Mouse (Mus musculus) erythroblast, embryonic 14.5 days (primary cell): ENCODE measurements at regions not wholly inside any gene's neighbourhood (a gene's known extent, or its start where the extent isn't known, plus 50 kb on each side); places are given as distances from the start of the nearest gene placed in this dataset.

Experiments
- H3K27me3 ChIP-seq: 2 replicates; pipeline ENCODE4 v1.6.1; 2012; ENCODE audit warnings: inconsistent platforms; ENCODE audit not compliant: control insufficient read depth
- H3K36me3 ChIP-seq: 2 replicates; pipeline ENCODE4 v1.6.1; 2012; ENCODE audit warnings: mild to moderate bottlenecking, inconsistent platforms; ENCODE audit not compliant: control insufficient read depth
- H3K4me1 ChIP-seq: 2 replicates; pipeline ENCODE4 v1.6.1; 2012; ENCODE audit warnings: inconsistent platforms; ENCODE audit not compliant: control insufficient read depth
- H3K4me3 ChIP-seq: replicated peaks from 2 replicates; pipeline ENCODE3; 2012; ENCODE audit warnings: moderate library complexity, mild to moderate bottlenecking, inconsistent platforms
- H3K9me3 ChIP-seq: 2 replicates; pipeline ENCODE4 v1.6.1; 2012; ENCODE audit warnings: low read length, inconsistent platforms, mixed read lengths; ENCODE audit not compliant: control insufficient read depth
- GATA1 ChIP-seq: IDR thresholded peaks from 2 replicates; pipeline ENCODE4 v1.6.1; 2012; ENCODE audit warnings: low read length, inconsistent platforms, mixed read lengths
- TAL1 ChIP-seq: IDR thresholded peaks from 3 replicates; pipeline ENCODE4 v1.6.1; 2012; ENCODE audit warnings: low read length, inconsistent platforms, mixed read lengths

DNA sequence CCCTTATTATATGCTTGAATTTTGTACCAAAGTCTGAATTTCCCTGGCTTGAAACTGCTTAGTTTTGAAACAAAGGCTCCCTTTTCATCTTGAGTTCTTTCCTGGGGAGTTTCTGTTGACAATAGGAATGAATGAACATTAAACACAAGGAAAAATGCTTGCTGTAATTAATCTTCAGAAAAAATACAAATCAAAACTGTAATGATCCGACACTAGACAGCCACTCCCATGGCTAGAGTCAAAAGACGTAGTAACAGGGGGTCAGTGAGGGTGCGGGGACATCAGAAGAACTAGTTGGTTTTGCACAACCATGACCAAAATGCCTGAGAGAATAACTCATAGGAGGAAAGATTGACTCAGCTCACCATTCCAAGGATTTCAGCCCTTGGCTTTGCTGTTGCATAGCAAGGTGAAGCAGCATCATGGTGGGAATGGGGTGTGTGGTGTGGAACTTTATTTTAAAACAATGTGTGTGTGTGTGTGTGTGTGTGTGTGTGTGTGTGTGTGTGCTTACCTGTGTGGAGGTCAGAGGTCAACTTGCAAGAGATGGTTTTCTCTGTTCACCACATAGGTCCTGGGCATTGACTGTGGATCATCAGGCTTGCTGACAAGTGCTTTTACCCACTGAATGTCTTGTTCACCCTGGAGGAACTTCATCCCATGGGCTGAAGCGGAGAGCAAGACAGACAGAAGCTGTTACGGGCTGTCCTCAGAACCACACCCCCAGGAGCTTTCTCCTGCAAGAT lies 63.2 kb upstream of the Agps start:
- H3K27me3 ChIP-seq = no peaks in the 10 kb centered on the region
- no peaks in the 10 kb centered on the region for H3K9me3 ChIP-seq
- TF ChIP-seq TAL1 = no peak
- TF ChIP-seq GATA1 = no peak
- peaks cover 32% of the 10 kb centered on the region for H3K4me1 ChIP-seq
- no peak overlapping the region for H3K4me3 ChIP-seq
- H3K36me3 ChIP-seq = no peaks in the 10 kb centered on the region

DNA sequence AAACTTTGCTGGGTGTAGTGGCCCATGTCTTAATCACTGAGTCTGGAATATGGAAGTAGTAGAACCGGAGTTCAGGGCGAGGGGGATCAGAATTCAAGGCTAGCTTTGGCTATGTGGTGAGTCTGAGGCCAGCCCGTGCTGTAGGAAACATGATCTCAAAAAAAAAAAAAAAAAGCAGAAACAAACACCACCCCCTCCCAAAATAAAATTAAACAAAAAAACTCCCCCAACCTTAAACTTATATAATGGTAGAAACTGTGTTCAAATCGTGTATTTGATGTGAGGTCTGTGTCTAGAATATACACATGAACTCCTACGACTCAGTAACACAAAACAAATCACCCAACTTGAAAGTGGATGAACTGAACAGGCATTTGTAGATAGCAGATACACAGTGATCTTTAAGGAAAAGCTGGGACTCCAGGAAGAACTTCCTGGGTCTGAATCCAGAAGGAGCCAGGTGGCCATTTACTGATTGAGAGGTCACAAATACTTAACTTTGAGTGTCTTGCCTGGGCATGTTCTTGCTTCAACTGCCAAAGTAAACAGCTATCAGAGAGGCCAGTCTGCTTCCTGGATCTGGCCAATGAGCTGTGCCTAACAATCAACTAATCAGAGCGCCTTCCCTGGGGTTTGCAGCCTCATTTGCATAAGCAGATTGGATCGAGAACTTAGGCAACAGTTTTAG lies 63.6 kb upstream of the Nfe2l2 start:
- TF ChIP-seq GATA1 (no peak), TAL1 (no peak)
- H3K4me1 ChIP-seq = peaks cover 32% of the 10 kb centered on the region

DNA sequence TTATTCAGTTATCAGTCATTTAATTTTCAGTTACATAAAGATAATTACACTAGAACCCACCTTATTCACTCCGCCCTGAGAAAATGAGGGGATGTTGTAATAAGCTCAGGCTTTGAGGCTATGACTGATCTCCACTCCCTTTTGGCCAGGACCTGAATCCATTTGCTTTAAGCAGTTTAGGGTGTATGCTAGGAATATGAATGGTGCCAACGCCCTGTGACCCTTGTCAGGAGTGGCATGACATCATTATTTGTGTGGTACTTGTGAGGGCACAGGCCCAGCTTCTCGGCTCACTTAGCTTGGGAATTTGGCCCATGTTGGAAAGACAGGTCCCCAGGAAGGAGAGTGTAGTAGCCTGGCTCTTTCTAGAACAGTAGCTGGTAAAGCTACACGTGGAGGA lies 61.0 kb upstream of the Nfe2l2 start:
- Histone ChIP-seq H3K4me3 (no peak overlapping the region), H3K4me1 (peaks cover 22% of the 10 kb centered on the region), H3K9me3 (no peaks in the 10 kb centered on the region), H3K36me3 (no peaks in the 10 kb centered on the region), H3K27me3 (no peaks in the 10 kb centered on the region)
- TF ChIP-seq TAL1 = no peak
- no peak for TF ChIP-seq GATA1

More for the DNA sequence above, 63.6 kb upstream of the Nfe2l2 start:
- no peaks in the 10 kb centered on the region for H3K36me3 ChIP-seq
- no peak overlapping the region for H3K4me3 ChIP-seq
- no peaks in the 10 kb centered on the region for H3K9me3 ChIP-seq
- H3K27me3 ChIP-seq = no peaks in the 10 kb centered on the region

DNA sequence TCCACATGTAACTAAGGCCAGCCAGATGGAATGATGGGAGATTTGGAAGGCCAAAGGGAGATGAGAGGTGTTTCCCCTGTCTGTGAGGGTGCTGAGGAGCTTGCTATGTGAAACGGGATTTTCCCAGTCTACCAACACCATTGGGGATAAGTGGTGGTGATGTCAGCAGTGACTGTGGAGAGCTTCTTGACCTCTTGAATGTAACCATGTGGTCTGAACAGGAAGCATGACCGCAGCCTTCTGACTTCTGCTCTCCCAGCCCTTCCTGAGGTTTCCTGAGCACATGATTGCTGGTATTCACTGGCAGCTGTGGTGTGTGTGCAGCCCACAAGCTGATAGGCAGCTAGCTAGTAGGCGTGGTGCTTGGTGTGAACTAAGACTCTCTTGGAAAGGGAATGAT lies 58.8 kb upstream of the Nfe2l2 start:
- no peak overlapping the region for H3K4me3 ChIP-seq

DNA sequence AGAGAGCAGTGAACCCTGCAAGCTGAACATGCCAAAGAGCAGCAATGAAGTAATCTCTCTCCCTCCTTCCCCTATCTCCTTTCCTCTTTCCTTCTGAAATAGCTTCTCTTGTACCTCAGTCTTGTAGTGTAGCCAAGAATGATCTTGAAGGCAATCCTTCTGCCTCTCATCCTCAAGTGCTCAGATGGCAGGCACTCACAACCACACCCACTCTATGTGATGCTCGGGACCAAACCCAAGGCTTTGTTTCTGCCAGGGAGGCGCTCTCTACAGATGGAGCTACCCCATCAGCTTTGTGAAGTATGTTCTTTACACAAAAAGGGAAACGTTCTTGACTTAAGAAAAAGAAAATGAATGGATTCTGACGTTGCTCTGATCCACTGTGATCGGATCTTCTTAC lies 57.6 kb upstream of the Nfe2l2 start:
- Histone ChIP-seq H3K9me3 (no peaks in the 10 kb centered on the region), H3K36me3 (no peaks in the 10 kb centered on the region), H3K4me1 (peaks cover 6% of the 10 kb centered on the region), H3K27me3 (no peaks in the 10 kb centered on the region), H3K4me3 (no peak overlapping the region)
- no peak for TF ChIP-seq GATA1
- TF ChIP-seq TAL1 = no peak

More for the DNA sequence above, 58.8 kb upstream of the Nfe2l2 start:
- peaks cover 14% of the 10 kb centered on the region for H3K4me1 ChIP-seq
- no peaks in the 10 kb centered on the region for H3K36me3 ChIP-seq
- no peak for TF ChIP-seq GATA1
- TF ChIP-seq TAL1 = no peak
- no peaks in the 10 kb centered on the region for H3K27me3 ChIP-seq
- no peaks in the 10 kb centered on the region for H3K9me3 ChIP-seq

DNA sequence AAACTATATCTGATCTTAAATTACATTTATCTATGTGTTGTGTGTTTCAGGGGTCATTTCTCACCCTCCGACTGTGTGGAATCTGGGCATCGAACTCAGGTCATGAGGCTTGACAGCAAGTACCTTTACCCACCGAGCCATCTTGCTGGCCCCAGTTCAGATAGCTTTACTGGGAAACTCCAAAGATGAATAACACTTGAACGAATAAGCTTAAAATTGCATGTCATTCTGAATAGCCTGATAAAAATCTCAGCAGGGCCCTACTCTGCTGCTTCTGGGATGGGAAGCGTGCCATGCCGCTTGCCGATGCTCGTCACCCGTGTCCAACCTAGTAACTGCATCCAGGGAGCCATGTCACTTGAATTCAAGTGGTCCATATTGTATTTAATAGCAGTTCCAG lies 57.2 kb upstream of the Nfe2l2 start:
- Histone ChIP-seq H3K4me3 (no peak overlapping the region), H3K36me3 (no peaks in the 10 kb centered on the region), H3K4me1 (peaks cover 3% of the 10 kb centered on the region), H3K9me3 (no peaks in the 10 kb centered on the region), H3K27me3 (no peaks in the 10 kb centered on the region)
- TF ChIP-seq GATA1 (no peak), TAL1 (no peak)

DNA sequence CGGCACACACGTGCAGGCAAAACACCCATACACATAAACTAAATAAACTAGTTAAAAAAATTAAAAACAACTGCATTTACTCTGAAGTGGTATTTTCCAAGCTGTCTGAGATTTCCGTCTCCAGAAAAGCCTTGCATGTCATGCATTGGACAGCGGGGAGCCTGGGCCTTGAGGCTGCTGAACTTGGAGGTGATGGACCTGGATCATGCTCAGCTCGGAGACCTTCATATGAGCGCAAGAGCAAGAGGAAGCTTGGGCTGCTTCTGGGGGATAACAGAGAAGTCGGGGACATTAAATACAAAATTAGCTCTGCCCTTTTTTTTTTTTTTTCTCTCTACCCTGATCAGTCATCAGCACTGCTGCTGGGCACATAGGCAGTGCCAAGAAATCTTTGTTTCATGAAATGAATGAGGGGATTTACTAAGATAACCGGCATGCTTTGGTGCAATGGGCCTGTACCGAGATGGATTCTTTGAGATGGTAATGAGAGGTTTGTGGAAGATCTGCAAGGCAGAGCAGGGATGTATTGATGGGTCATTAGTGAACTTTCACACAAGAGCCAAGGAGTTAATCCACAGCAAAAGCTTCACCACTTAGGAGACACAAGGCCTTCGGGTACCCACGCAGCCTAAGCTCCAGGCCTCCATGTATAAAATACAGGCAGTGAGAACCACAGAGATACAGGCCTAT lies 54.9 kb upstream of the Nfe2l2 start:
- Histone ChIP-seq H3K4me3 (no peak overlapping the region), H3K36me3 (no peaks in the 10 kb centered on the region), H3K27me3 (no peaks in the 10 kb centered on the region), H3K4me1 (no peaks in the 10 kb centered on the region; the same call in 1 of the 2 replicates), H3K9me3 (no peaks in the 10 kb centered on the region)
- TF ChIP-seq TAL1 (no peak), GATA1 (no peak)

DNA sequence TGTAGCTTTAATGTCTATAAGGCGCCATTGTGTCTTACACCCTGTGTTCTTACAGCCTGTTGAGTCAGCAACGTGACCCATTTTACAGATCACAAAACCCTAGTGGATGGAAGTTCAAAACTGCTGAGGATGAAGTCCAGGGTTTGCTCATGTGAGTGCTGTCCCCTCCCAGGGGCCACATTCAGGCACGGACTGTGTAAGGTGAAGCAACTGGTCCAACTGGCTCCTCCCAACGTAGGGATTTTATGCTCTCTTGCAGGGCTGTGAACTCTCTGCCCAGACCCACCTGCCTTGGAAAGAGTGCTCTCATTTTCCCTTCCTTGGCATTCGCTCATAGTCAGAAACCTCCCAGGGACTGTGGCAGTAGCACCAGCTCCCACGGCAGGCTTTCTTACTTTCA lies 53.8 kb upstream of the Nfe2l2 start:
- Histone ChIP-seq H3K4me1 (no peaks in the 10 kb centered on the region; the same call in 1 of the 2 replicates), H3K36me3 (no peaks in the 10 kb centered on the region), H3K4me3 (no peak overlapping the region), H3K27me3 (no peaks in the 10 kb centered on the region), H3K9me3 (no peaks in the 10 kb centered on the region)
- TF ChIP-seq GATA1 (no peak), TAL1 (no peak)
